Mouse (Mus musculus) spleen, adult 18-20 months (tissue): ENCODE results near the gene Erich4.

Source experiments
- DNase-seq, 2 experiments: peaks; one replicate each; pipeline ENCODE4 v3.0.0; 2022; ENCODE audit warnings: mixed read lengths in 2 of 2

Gene Erich4

GRCm38 (mm10) chr7:25623857-25624370 is 8.2 kb upstream of the Erich4 start:
- DNase-seq: no peak

GRCm38 (mm10) chr7:25620751-25621150 is 5.1 kb upstream of the Erich4 start:
- no peak for DNase-seq

- DNase-seq: no peak
Measured at GRCm38 (mm10) chr7:25620101-25620500, 4.4 kb upstream of the Erich4 start.

GRCm38 (mm10) chr7:25619722-25619991 is 4.0 kb upstream of the Erich4 start:
- DNase-seq: no peak

GRCm38 (mm10) chr7:25618865-25619721 is 3.4 kb upstream of the Erich4 start, which contains the start of gene Dmac2:
Dmac2 (plus strand) TSS chr7:25619414.
- peak; percentile 95 for DNase-seq

- DNase-seq: no peak
Measured at GRCm38 (mm10) chr7:25617376-25618160, 1.9 kb upstream of the Erich4 start.

- no peak for DNase-seq
Measured at GRCm38 (mm10) chr7:25614831-25615705, 624 bp downstream of the Erich4 start.

GRCm38 (mm10) chr7:25614086-25614485 is 1.6 kb downstream of the Erich4 start:
- DNase-seq: no peak

GRCm38 (mm10) chr7:25611501-25611900 is 4.2 kb downstream of the Erich4 start:
- DNase-seq: no peak

GRCm38 (mm10) chr7:25610056-25610455 is 5.6 kb downstream of the Erich4 start:
- DNase-seq: no peak

- no peak for DNase-seq
Measured at GRCm38 (mm10) chr7:25607196-25607595, 8.5 kb downstream of the Erich4 start.

- peak in 1 of 2 experiments; percentile 38 for DNase-seq
Measured at GRCm38 (mm10) chr7:25606625-25607063, 9.0 kb downstream of the Erich4 start.

GRCm38 (mm10) chr7:25601346-25601745 is 14.3 kb downstream of the Erich4 start:
- DNase-seq: no peak

GRCm38 (mm10) chr7:25600666-25601065 is 15.0 kb downstream of the Erich4 start:
- no peak for DNase-seq

- DNase-seq: peak; percentile 53 to 81
Measured at GRCm38 (mm10) chr7:25599663-25600062, 16.0 kb downstream of the Erich4 start.

- no peak for DNase-seq
Measured at GRCm38 (mm10) chr7:25593859-25594258, 21.8 kb downstream of the Erich4 start.

GRCm38 (mm10) chr7:25591226-25591625 is 24.5 kb downstream of the Erich4 start:
- DNase-seq: no peak

- DNase-seq: no peak
Measured at GRCm38 (mm10) chr7:25585351-25586204, 30.1 kb downstream of the Erich4 start.

- DNase-seq: no peak
Measured at GRCm38 (mm10) chr7:25584651-25585050, 31.0 kb downstream of the Erich4 start.

- no peak for DNase-seq
Measured at GRCm38 (mm10) chr7:25582301-25582810, 33.3 kb downstream of the Erich4 start.

GRCm38 (mm10) chr7:25579441-25579840 is 36.3 kb downstream of the Erich4 start:
- no peak for DNase-seq
